ENCODE assay signal across 24 mouse cellular contexts in the genomic region with DNA sequence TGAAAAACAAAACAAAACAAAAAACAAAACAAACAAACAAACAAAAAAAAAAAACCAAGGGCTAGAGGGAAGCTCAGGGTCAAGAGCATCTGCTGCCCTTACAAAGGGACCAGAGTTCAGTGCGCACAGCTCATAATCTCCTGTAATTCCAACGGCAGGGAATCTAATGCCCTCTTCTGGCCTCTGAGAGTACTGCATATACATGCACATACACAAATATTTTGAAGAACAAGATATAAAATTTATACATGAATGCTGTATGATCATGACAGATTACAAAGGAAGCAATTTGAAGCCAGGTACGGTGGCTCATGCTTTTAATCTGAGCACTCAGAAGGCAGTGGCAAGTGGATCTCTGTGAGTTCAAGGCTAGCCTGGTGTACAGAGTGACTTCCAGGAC. TPM values are rescaled to one million over a fixed set of nuclear protein-coding genes. Genes with fewer than 3 reads are reported as not detected.
DNase-seq lines count a peak whose midpoint lies in the region; ATAC-seq and TF ChIP-seq lines count a peak whose summit lies in the region.
"Had no signal": no experiment of that assay in that cellular context is flagged by ENCODE, and none has a peak within 500 bp of the region (broad histone marks: within the 10 kb centered on the region; RNA-seq: fewer than 3 reads in every experiment).

No protein-coding gene starts in this region.

- peaks cover 8% of the 10 kb centered on the region for H3K4me1 ChIP-seq in heart, adult 2 months (ENCODE audit: control insufficient read depth, insufficient read depth, low read length)
- no peaks in the 10 kb centered on the region for H3K4me1 ChIP-seq in lung, embryonic 14.5 days (ENCODE audit: insufficient read depth)
- no peaks in the 10 kb centered on the region for H3K4me1 ChIP-seq in MEL (ENCODE audit: control insufficient read depth in 1 of 2, insufficient read depth in 2 of 2, low read length in 2 of 2)
- H3K4me1 ChIP-seq: hindbrain, embryonic 13.5 days; limb, embryonic 10.5 days; stomach, embryonic 15.5 days had no signal

- TF ChIP-seq CTCF in heart, adult 2 months (IDR thresholded peaks at IDR 0.05) = peak; percentile 49
- TF ChIP-seq CTCF in lung, embryonic 14.5 days (IDR thresholded peaks at IDR 0.05; ENCODE audit: low read depth) = peak; percentile 38
- peak; percentile 25 to 49 (median 48); a peak in 4 of 6 replicates for TF ChIP-seq CTCF in MEL (IDR thresholded peaks at IDR 0.05 in 2 of 3, conservative IDR thresholded peaks at IDR 0.05 in 1 of 3; ENCODE audit: control insufficient read depth in 1 of 3, insufficient read depth in 1 of 3, low read depth in 2 of 3, low read length in 3 of 3, poor library complexity in 1 of 3, severe bottlenecking in 1 of 3)

- no peak overlapping the region for H3K4me3 ChIP-seq in heart, adult 2 months
- H3K4me3 ChIP-seq in lung, embryonic 14.5 days (ENCODE audit: low read depth, low read length) = no peak overlapping the region
- no peak overlapping the region for H3K4me3 ChIP-seq in MEL (ENCODE audit: control insufficient read depth in 1 of 2, insufficient read depth in 1 of 2, low read depth in 2 of 2, low read length in 2 of 2)
- H3K4me3 ChIP-seq: embryonic facial prominence, embryonic 10.5 days; hindbrain, embryonic 13.5 days; left cerebral cortex, adult 2 months; limb, embryonic 10.5 days; stomach, embryonic 15.5 days had no signal

- no peak for DNase-seq in heart, adult 2 months
- no peak for DNase-seq in heart, postnatal 4 days
- DNase-seq in lung, embryonic 14.5 days = no peak
- DNase-seq in lung, postnatal 25 days (ENCODE audit: low spot score) = no peak
- DNase-seq in MEL (ENCODE audit: low read depth, low spot score) = peak; percentile 76
- DNase-seq in left cerebral cortex, adult 9 months (ENCODE audit: low spot score in 2 of 2) = no peak
- DNase-seq in kidney, postnatal 4 days = no peak
- DNase-seq: adrenal gland, postnatal 36 days; cerebellum, adult 11 months; cerebellum, postnatal 10 days; gastrocnemius, postnatal 36 days; kidney, adult 8-10 months; kidney, postnatal 25 days; liver; lung, adult 2 months had no signal

- no peak for ATAC-seq in lung, embryonic 14.5 days (ENCODE audit: insufficient read depth)
- ATAC-seq: forebrain, embryonic 16.5 days; midbrain, embryonic 16.5 days had no signal

- no peak for TF ChIP-seq POLR2A in heart, adult 2 months (IDR thresholded peaks at IDR 0.05; ENCODE audit: insufficient read depth, low read depth, low read length)
- TF ChIP-seq POLR2A in MEL (IDR thresholded peaks at IDR 0.05; ENCODE audit: control insufficient read depth in 1 of 2, insufficient read depth in 1 of 2, low read depth in 1 of 2, low read length in 2 of 2, poor library complexity in 1 of 2) = no peak

- no peak overlapping the region for H3K9ac ChIP-seq in heart, adult 2 months (ENCODE audit: low read depth, low read length)
- no peak overlapping the region for H3K9ac ChIP-seq in lung, embryonic 14.5 days
- H3K9ac ChIP-seq in MEL (ENCODE audit: control insufficient read depth, low read depth, low read length, poor library complexity, severe bottlenecking) = no peak overlapping the region
- H3K9ac ChIP-seq: hindbrain, embryonic 13.5 days; stomach, embryonic 15.5 days had no signal

- H3K79me2 ChIP-seq in heart, adult 2 months (replicated peaks; ENCODE audit: control insufficient read depth, insufficient read depth, low read length) = no peaks in the 10 kb centered on the region
- no peaks in the 10 kb centered on the region for H3K79me2 ChIP-seq in MEL (ENCODE audit: control insufficient read depth, insufficient read depth, low read length, poor library complexity)

- no peak for TF ChIP-seq EP300 in heart, adult 2 months (IDR thresholded peaks at IDR 0.05; ENCODE audit: insufficient read depth, low read depth, low read length)
- TF ChIP-seq EP300 in MEL (IDR thresholded peaks at IDR 0.05; ENCODE audit: low read depth in 1 of 2, low read length in 2 of 2) = no peak

- peak; percentile 27 for TF ChIP-seq RAD21 in MEL (IDR thresholded peaks at IDR 0.05; ENCODE audit: low read depth, low read length)

- H3K27me3 ChIP-seq in heart, adult 2 months (ENCODE audit: control insufficient read depth, insufficient read depth, low read length) = no peaks in the 10 kb centered on the region
- H3K27me3 ChIP-seq in lung, embryonic 14.5 days (ENCODE audit: insufficient read depth, low read length) = no peaks in the 10 kb centered on the region
- H3K27me3 ChIP-seq in MEL (ENCODE audit: control insufficient read depth in 1 of 2, insufficient read depth in 2 of 2, low read length in 2 of 2) = peaks cover 0 to 6% of the 10 kb centered on the region in 2 experiments; a peak in 3 of 4 replicates
- H3K27me3 ChIP-seq: hindbrain, embryonic 13.5 days; stomach, embryonic 15.5 days had no signal

- no peak overlapping the region for H3K27ac ChIP-seq in heart, adult 2 months
- no peak overlapping the region for H3K27ac ChIP-seq in lung, embryonic 14.5 days (ENCODE audit: low read depth)
- H3K27ac ChIP-seq in MEL (ENCODE audit: control insufficient read depth, low read depth, low read length) = no peak overlapping the region
- H3K27ac ChIP-seq: embryonic facial prominence, embryonic 10.5 days; hindbrain, embryonic 13.5 days; left cerebral cortex, adult 2 months; limb, embryonic 10.5 days; macrophage; stomach, embryonic 15.5 days had no signal

- no peak overlapping the region for H3K4me2 ChIP-seq in lung, embryonic 14.5 days
- H3K4me2 ChIP-seq: hindbrain, embryonic 13.5 days; stomach, embryonic 15.5 days had no signal

- intact Hi-C loops in heart, adult 2 months (cut with DNase I) = no loop called here

- 84% methylated on average over 3 of the region's 3 CpGs for WGBS in heart, adult 2 months
- 75% methylated on average over 3 of the region's 3 CpGs for WGBS in lung, embryonic 14.5 days

- no peaks in the 10 kb centered on the region for H3K9me3 ChIP-seq in lung, embryonic 14.5 days (ENCODE audit: low read depth, low read length)
- no peaks in the 10 kb centered on the region for H3K9me3 ChIP-seq in MEL (replicated peaks; ENCODE audit: insufficient read depth, low read length)
- H3K9me3 ChIP-seq: embryonic facial prominence, embryonic 10.5 days; hindbrain, embryonic 13.5 days; limb, embryonic 10.5 days; stomach, embryonic 15.5 days had no signal

- peaks cover 2% of the 10 kb centered on the region for H3K36me3 ChIP-seq in heart, adult 2 months (ENCODE audit: control insufficient read depth, insufficient read depth, low read length)
- H3K36me3 ChIP-seq in lung, embryonic 14.5 days (ENCODE audit: insufficient read depth) = no peaks in the 10 kb centered on the region
- H3K36me3 ChIP-seq in MEL (ENCODE audit: control insufficient read depth in 1 of 2, insufficient read depth in 2 of 2, low read length in 2 of 2) = no peaks in the 10 kb centered on the region
- H3K36me3 ChIP-seq: embryonic facial prominence, embryonic 10.5 days; hindbrain, embryonic 13.5 days; limb, embryonic 10.5 days; stomach, embryonic 15.5 days had no signal

TF ChIP-seq in MEL, 35 proteins besides CTCF, POLR2A, EP300 and RAD21:
- TF ChIP-seq ELF1 (IDR thresholded peaks at IDR 0.05; ENCODE audit: low read depth, low read length) = no peak
- TF ChIP-seq HCFC1 (IDR thresholded peaks at IDR 0.05; ENCODE audit: low read depth, low read length) = no peak
- peak; percentile 34; the same call in 1 of the 2 replicates for TF ChIP-seq ZC3H11A (IDR thresholded peaks at IDR 0.05; ENCODE audit: low read depth, low read length)
- no peak for TF ChIP-seq POLR2AphosphoS2 (IDR thresholded peaks at IDR 0.05; ENCODE audit: low read length)
- TF ChIP-seq GATA1 (IDR thresholded peaks at IDR 0.05; ENCODE audit: low read depth, low read length) = no peak
- peak; percentile 38 for TF ChIP-seq SMC3 (IDR thresholded peaks at IDR 0.05; ENCODE audit: low read depth, low read length)

RNA-seq across cellular contexts. Expression of gene Ccdc69, which starts 20.4 kb away (rescaled TPM):
- 1 to 10 TPM; 6.5 to 9.7 TPM for total RNA-seq in heart, adult 2 months (2021)
- 9.2 and 24.8 TPM in 2 replicates for polyA plus RNA-seq in heart, adult 2 months (2012; rRNA removed)
- 10 to 100 TPM in 1 of 2 experiments, 1 to 10 TPM in 1; 9.2 to 12.2 TPM for total RNA-seq in heart, postnatal 4 days (2021)
- polyA plus RNA-seq in lung, embryonic 14.5 days (2014; fragmentation: Nextera tagmentation; extraction: Ambion mirVana) = 1.9 and 2.4 TPM in 2 replicates
- 0.31 and 0.72 TPM in 2 replicates for total RNA-seq in MEL (2012; rRNA removed)
- under 1 TPM in 1 of 2 experiments, not detected in 1; 0.42 TPM for polyA plus RNA-seq in MEL (2012; ENCODE audit: insufficient read depth in 1 of 2, insufficient read length in 2 of 2, low read depth in 1 of 2, low replicate concordance in 2 of 2, missing spikeins in 1 of 2)
- polyA plus RNA-seq: neural tube, embryonic 14.5 days had no signal

RNA-seq across cellular contexts. Expression of gene Anxa6, which starts 24.3 kb away (rescaled TPM):
- 100 to 1,000 TPM; 205 to 213 TPM for total RNA-seq in heart, adult 2 months (2021)
- polyA plus RNA-seq in heart, adult 2 months (2012; rRNA removed) = 136 and 193 TPM in 2 replicates
- 100 to 1,000 TPM; 355 to 365 TPM for total RNA-seq in heart, postnatal 4 days (2021)
- 406 and 411 TPM in 2 replicates for polyA plus RNA-seq in lung, embryonic 14.5 days (2014; fragmentation: Nextera tagmentation; extraction: Ambion mirVana)
- 47.0 and 49.0 TPM in 2 replicates for total RNA-seq in MEL (2012; rRNA removed)
- 10 to 100 TPM in 1 of 2 experiments, not detected in 1; 49.4 TPM for polyA plus RNA-seq in MEL (2012; ENCODE audit: insufficient read depth in 1 of 2, insufficient read length in 2 of 2, low read depth in 1 of 2, low replicate concordance in 2 of 2, missing spikeins in 1 of 2)

RNA-seq across cellular contexts. Expression of gene Gm2a, which starts 40.4 kb away (rescaled TPM):
- total RNA-seq in heart, adult 2 months (2021) = 10 to 100 TPM; 10.3 to 10.8 TPM
- 18.6 and 19.8 TPM in 2 replicates for polyA plus RNA-seq in heart, adult 2 months (2012; rRNA removed)
- total RNA-seq in heart, postnatal 4 days (2021) = 10 to 100 TPM; 12.4 to 13.1 TPM
- polyA plus RNA-seq in lung, embryonic 14.5 days (2014; fragmentation: Nextera tagmentation; extraction: Ambion mirVana) = 15.4 and 18.4 TPM in 2 replicates
- total RNA-seq in MEL (2012; rRNA removed) = 0.19 and 0.42 TPM in 2 replicates
- polyA plus RNA-seq in MEL (2012; ENCODE audit: insufficient read depth in 1 of 2, insufficient read length in 2 of 2, low read depth in 1 of 2, low replicate concordance in 2 of 2, missing spikeins in 1 of 2) = under 1 TPM in 1 of 2 experiments, not detected in 1; 0.52 TPM
